ENCODE assay signal across 7 mouse cellular contexts in the genomic region with DNA sequence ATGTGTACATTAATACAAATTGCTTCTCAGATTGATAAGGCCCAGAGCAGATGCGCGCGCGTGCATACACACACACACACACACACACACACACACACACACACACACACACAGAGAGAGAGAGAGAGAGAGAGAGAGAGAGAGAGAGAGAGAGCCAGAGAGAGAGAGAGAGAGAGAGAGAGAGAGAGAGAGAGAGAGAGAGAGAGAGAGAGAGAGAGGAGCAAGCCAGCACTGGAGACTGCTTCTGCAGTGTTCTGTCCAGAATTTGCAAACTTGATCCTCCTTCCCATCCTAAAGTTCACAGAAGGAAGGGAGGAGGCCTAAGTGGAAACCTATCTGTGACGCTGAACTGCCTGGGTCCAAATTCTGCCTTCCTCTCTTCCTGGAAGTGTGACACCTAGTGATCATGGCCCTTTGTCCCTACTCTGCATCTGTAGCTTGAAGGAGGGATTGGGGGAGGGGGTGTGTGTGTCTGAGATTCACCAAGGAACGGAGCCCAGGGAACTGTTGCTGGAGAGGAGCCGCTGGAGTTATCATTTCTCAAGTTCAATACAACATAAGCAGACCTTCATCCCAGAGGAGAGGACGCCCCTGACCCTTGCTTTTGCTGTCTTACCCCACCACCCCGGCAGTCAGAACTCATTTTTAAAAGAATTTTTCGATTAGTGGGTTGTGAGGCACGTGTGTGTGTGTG. TPM values are rescaled to one million over a fixed set of nuclear protein-coding genes. Genes with fewer than 3 reads are reported as not detected.
A peak's percentile ranks its signal among the peaks of the same experiment; 100 is the strongest.
DNase-seq lines count a peak whose midpoint lies in the region; ATAC-seq and TF ChIP-seq lines count a peak whose summit lies in the region.

No protein-coding gene starts in this region.

- 19% methylated on average over 11 of the region's 11 CpGs for WGBS in lung, embryonic 15.5 days
- 28% methylated on average over 11 of the region's 11 CpGs for WGBS in hindbrain, postnatal 0 days
- 55% methylated on average over 11 of the region's 11 CpGs for WGBS in thymus, adult 2 months

- H3K4me1 ChIP-seq in lung, embryonic 15.5 days = peaks cover 9% of the 10 kb centered on the region
- H3K4me1 ChIP-seq in hindbrain, postnatal 0 days (ENCODE audit: insufficient read depth, low read length) = peaks cover 8% of the 10 kb centered on the region; the same call in 1 of the 2 replicates
- H3K4me1 ChIP-seq in thymus, adult 2 months (replicated peaks; ENCODE audit: control insufficient read depth, insufficient read depth, low read length) = peaks cover 11% of the 10 kb centered on the region

- ATAC-seq in lung, embryonic 15.5 days (ENCODE audit: borderline replicate concordance, extremely low read depth, low FRiP score, low TSS enrichment) = 0 out of 2 replicates have a peak, but pooled peaks have one; percentile 5
- ATAC-seq in hindbrain, postnatal 0 days = peak; percentile 34

- H3K4me2 ChIP-seq in lung, embryonic 15.5 days = peak overlapping the region; percentile 87
- H3K4me2 ChIP-seq in hindbrain, postnatal 0 days (ENCODE audit: low read depth, low read length) = peak overlapping the region; percentile 79

- no peak for DNase-seq in lung, postnatal 14 days
- peak; percentile 46 for DNase-seq in embryo, embryonic 10 days (ENCODE audit: low spot score)
- peak; percentile 71 for DNase-seq in hindbrain, postnatal 0 days (ENCODE audit: low spot score)
- DNase-seq in naive thymus-derived CD4-positive, alpha-beta T cell, adult 2 months (ENCODE audit: low read depth) = peak; percentile 40
- DNase-seq in thymus, adult 2 months = no peak
- DNase-seq in layer of hippocampus, adult 9-10 months (ENCODE audit: low spot score) = no peak

- H3K4me3 ChIP-seq in lung, embryonic 15.5 days = peak overlapping the region; percentile 66
- H3K4me3 ChIP-seq in hindbrain, postnatal 0 days (ENCODE audit: low read length) = peak overlapping the region; percentile 79
- H3K4me3 ChIP-seq in thymus, adult 2 months (ENCODE audit: control insufficient read depth, insufficient read depth, low read length) = no peak overlapping the region

- no peak overlapping the region for H3K27ac ChIP-seq in lung, embryonic 15.5 days
- H3K27ac ChIP-seq in hindbrain, postnatal 0 days = peak overlapping the region; percentile 85
- H3K27ac ChIP-seq in thymus, adult 2 months (ENCODE audit: control insufficient read depth, insufficient read depth, low read length) = no peak overlapping the region

- no peak for TF ChIP-seq POLR2A in thymus, adult 2 months (IDR thresholded peaks at IDR 0.05; ENCODE audit: control insufficient read depth, extremely low read depth, insufficient read depth, low read length, poor library complexity)

- H3K9me3 ChIP-seq in lung, embryonic 15.5 days = no peaks in the 10 kb centered on the region
- no peaks in the 10 kb centered on the region for H3K9me3 ChIP-seq in hindbrain, postnatal 0 days (ENCODE audit: low read length)

- peak; percentile 36 for TF ChIP-seq CTCF in hindbrain, postnatal 0 days (IDR thresholded peaks at IDR 0.05; ENCODE audit: low read depth)
- TF ChIP-seq CTCF in thymus, adult 2 months (IDR thresholded peaks at IDR 0.05; ENCODE audit: borderline replicate concordance, control insufficient read depth, extremely low read depth, insufficient read depth, low read length, poor library complexity) = no peak

- H3K27me3 ChIP-seq in lung, embryonic 15.5 days = no peaks in the 10 kb centered on the region
- H3K27me3 ChIP-seq in hindbrain, postnatal 0 days (ENCODE audit: insufficient read depth, low read length) = no peaks in the 10 kb centered on the region
- H3K27me3 ChIP-seq in thymus, adult 2 months (ENCODE audit: control insufficient read depth, insufficient read depth, low read length) = no peaks in the 10 kb centered on the region

- no peaks in the 10 kb centered on the region for H3K36me3 ChIP-seq in lung, embryonic 15.5 days
- no peaks in the 10 kb centered on the region; the same call in 1 of the 2 replicates for H3K36me3 ChIP-seq in hindbrain, postnatal 0 days (ENCODE audit: insufficient read depth, low read length)
- H3K36me3 ChIP-seq in thymus, adult 2 months (ENCODE audit: control insufficient read depth, insufficient read depth, low read length) = no peaks in the 10 kb centered on the region

- peak overlapping the region; percentile 33; the same call in 1 of the 2 replicates for H3K9ac ChIP-seq in lung, embryonic 15.5 days
- peak overlapping the region; percentile 56; the same call in 1 of the 2 replicates for H3K9ac ChIP-seq in hindbrain, postnatal 0 days (replicated peaks; ENCODE audit: low read length)

RNA-seq across cellular contexts. Expression of a gene that starts 7.2 kb away (rescaled TPM):
- 15.1 and 15.6 TPM in 2 replicates for polyA plus RNA-seq in lung, embryonic 15.5 days (2015; fragmentation: Nextera tagmentation; extraction: Ambion mirVana)
- total RNA-seq in hindbrain, postnatal 0 days (2014; rRNA removed) = 92.1 and 96.0 TPM in 2 replicates
- 98.6 and 104 TPM in 2 replicates for polyA plus RNA-seq in hindbrain, postnatal 0 days (2015; fragmentation: Nextera tagmentation; extraction: Ambion mirVana)
- polyA plus RNA-seq in thymus, adult 2 months (2012; rRNA removed) = 5.1 and 7.3 TPM in 2 replicates

RNA-seq across cellular contexts. Expression of a gene that starts 34.3 kb away (rescaled TPM):
- 0.21 TPM in 1 of 2 replicates, not detected in the other for polyA plus RNA-seq in lung, embryonic 15.5 days (2015; fragmentation: Nextera tagmentation; extraction: Ambion mirVana)
- total RNA-seq in hindbrain, postnatal 0 days (2014; rRNA removed) = 0.73 TPM in 1 of 2 replicates, not detected in the other
- not detected in 2 replicates for polyA plus RNA-seq in hindbrain, postnatal 0 days (2015; fragmentation: Nextera tagmentation; extraction: Ambion mirVana)
- polyA plus RNA-seq in thymus, adult 2 months (2012; rRNA removed) = not detected in 2 replicates

Comparison
In these comparisons a context has a peak if more than half of its experiments do, and no peak if none do; other contexts are left out.
1. DNase-seq: peak in embryo, embryonic 10 days (single experiment), hindbrain, postnatal 0 days (single experiment) and naive thymus-derived CD4-positive, alpha-beta T cell, adult 2 months (single experiment); none in lung, postnatal 14 days (single experiment), thymus, adult 2 months (single experiment) and layer of hippocampus, adult 9-10 months (single experiment).